Mouse (Mus musculus) liver, adult 2 months (tissue): ENCODE data around the gene Nkx2-5. TPM values are rescaled to one million over a fixed set of nuclear protein-coding genes. Genes with fewer than 3 reads are reported as not detected.
A peak's percentile ranks its signal among the peaks of the same experiment; 100 is the strongest.

Experiments
- DNase-seq: peaks from one replicate; pipeline ENCODE4 v3.0.0-alpha.2; 2011; ENCODE audit warnings: low read depth, low spot score; ENCODE audit errors: extremely low read depth
- H3K27ac ChIP-seq: fragments of 200-500 bp; replicated peaks from 2 replicates; pipeline ENCODE4 v1.5.1; 2012; ENCODE audit warnings: low read depth, mild to moderate bottlenecking, control low read depth, inconsistent platforms, low read length; ENCODE audit not compliant: insufficient read depth
- H3K27me3 ChIP-seq: fragments of 200-500 bp; 2 replicates; pipeline ENCODE4 v1.6.1; 2012; ENCODE audit warnings: mild to moderate bottlenecking, moderate library complexity, low read length, inconsistent platforms; ENCODE audit not compliant: control insufficient read depth, insufficient read depth
- H3K36me3 ChIP-seq: fragments of 200-500 bp; 2 replicates; pipeline ENCODE4 v1.6.1; 2012; ENCODE audit warnings: low read length, inconsistent platforms; ENCODE audit not compliant: control insufficient read depth, insufficient read depth
- H3K4me1 ChIP-seq: fragments of 200-500 bp; 2 replicates; pipeline ENCODE4 v1.6.1; 2011; ENCODE audit warnings: low read length; ENCODE audit not compliant: control insufficient read depth, insufficient read depth
- H3K4me3 ChIP-seq: fragments of 200-500 bp; 2 replicates; pipeline ENCODE4 v1.5.1; 2011; ENCODE audit warnings: low read depth, mild to moderate bottlenecking, control low read depth, low read length, moderate library complexity; ENCODE audit not compliant: insufficient read depth
- H3K79me2 ChIP-seq: fragments of 200-500 bp; 2 replicates; pipeline ENCODE4 v1.6.1; 2012; ENCODE audit warnings: inconsistent platforms, mild to moderate bottlenecking, low read length, moderate library complexity; ENCODE audit not compliant: control insufficient read depth, insufficient read depth
- H3K9ac ChIP-seq: fragments of 200-500 bp; 2 replicates; pipeline ENCODE4 v1.6.1; 2012; ENCODE audit warnings: low read depth, mild to moderate bottlenecking, control low read depth, inconsistent platforms, low read length
- CTCF ChIP-seq: fragments of 200-500 bp; IDR thresholded peaks from 2 replicates; pipeline ENCODE4 v1.5.1; 2011; ENCODE audit warnings: low read depth, low read length, control low read depth
- POLR2A ChIP-seq: fragments of 200-500 bp; IDR thresholded peaks from 2 replicates; pipeline ENCODE4 v1.6.1; 2011; ENCODE audit warnings: low read length, control low read depth; ENCODE audit not compliant: insufficient read depth; ENCODE audit errors: extremely low read depth
- WGBS: fragments of 180-500 bp; shearing (Covaris S2); methylation state at CpG from one replicate; pipeline ENCODE4 v1.1.7; 2018; 5-methylcytosine and 5-hydroxymethylcytosine counted together
- polyA plus RNA-seq: library from polyadenylated mRNA; depleted of rRNA; stranded (reverse); fragments of >200 nt; gene quantifications from 2 replicates; pipeline ENCODE4 v1.2.3, GENCODE M21; 2012; rRNA removed
- total RNA-seq: library from RNA; depleted of rRNA; stranded (reverse); fragments of >200 nt; gene quantifications from 2 replicates; pipeline ENCODE4 v1.2.3, GENCODE M21; 2014; rRNA removed

The Nkx2-5 gene
- total RNA-seq: not detected in 2 replicates
- not detected in 2 replicates for polyA plus RNA-seq

DNA sequence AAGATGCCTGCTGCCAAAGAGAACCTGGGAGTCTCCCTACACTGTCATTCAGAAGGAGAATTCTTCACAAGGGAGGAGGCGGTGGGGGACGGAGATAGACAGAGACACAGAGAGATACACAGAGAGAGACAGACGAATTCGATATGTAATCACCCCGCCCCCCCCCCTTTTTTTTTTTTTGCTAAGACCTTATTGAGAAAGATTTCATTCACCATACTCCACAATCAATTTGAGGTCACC lies at the start of gene Nkx2-5:
Gene Nkx2-5 (minus strand): TSS at position 101 of the 240 bp plus-strand sequence.
- WGBS: 6% methylated on average over 5 of the region's 5 CpGs
- no peak within 1 kb of the TSS for H3K4me3 ChIP-seq
- TF ChIP-seq POLR2A: no peak
- H3K4me1 ChIP-seq: peaks cover 10% of the 10 kb centered on the region
- no peak within 1 kb of the TSS for H3K9ac ChIP-seq
- H3K27ac ChIP-seq: no peak within 1 kb of the TSS
- no peaks in the 10 kb centered on the region for H3K36me3 ChIP-seq
- H3K27me3 ChIP-seq: peaks cover 28% of the 10 kb centered on the region
- DNase-seq: no peak
- no peaks in the 10 kb centered on the region for H3K79me2 ChIP-seq

DNA sequence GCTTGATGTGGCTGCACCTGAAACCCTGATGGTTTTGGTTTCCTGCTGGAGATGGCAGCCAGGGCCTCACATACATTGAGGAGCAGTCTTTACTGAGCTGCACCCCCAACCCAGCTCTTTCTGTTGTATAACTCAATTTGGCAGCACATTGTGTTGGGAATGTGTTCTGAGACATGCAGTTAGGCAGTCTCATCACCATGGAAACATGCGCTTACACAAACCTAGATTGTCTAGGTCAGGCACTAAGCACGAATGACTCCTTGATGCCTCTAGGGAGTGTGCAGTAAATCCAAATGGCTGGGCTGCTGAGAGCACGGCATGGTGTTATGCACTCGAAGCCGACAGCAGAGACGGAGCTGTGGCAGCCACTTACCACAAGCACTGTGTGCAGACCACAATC lies 49.5 kb upstream of the Nkx2-5 start:
- Histone ChIP-seq H3K79me2 (no peaks in the 10 kb centered on the region), H3K4me1 (peaks cover 5% of the 10 kb centered on the region), H3K27me3 (no peaks in the 10 kb centered on the region), H3K27ac (no peak overlapping the region), H3K4me3 (no peak overlapping the region), H3K9ac (no peak overlapping the region), H3K36me3 (no peaks in the 10 kb centered on the region)
- TF ChIP-seq POLR2A (no peak), CTCF (no peak)
- DNase-seq: no peak
- 97% methylated on average over 6 of the region's 6 CpGs for WGBS

DNA sequence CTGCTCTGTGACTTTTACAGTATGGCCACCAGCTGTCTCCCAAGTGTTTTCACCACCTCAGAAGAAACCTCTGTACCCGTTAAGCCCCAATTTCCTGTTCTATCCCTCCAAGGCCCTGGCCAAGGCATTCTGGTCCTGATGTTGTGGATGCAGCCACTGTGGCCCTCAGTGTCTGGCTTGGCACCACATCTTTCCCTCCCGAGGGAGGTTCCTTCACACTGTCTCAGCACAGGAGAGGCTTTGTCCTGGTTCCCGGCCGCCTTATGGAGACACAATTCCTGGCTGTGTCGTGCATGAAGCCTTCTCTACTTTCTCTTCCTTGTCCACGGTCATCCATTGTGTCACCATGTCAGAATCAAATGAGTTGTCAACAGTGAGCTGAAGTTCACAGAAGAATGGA lies 48.7 kb upstream of the Nkx2-5 start:
- Histone ChIP-seq H3K27ac (no peak overlapping the region), H3K27me3 (no peaks in the 10 kb centered on the region), H3K36me3 (no peaks in the 10 kb centered on the region), H3K4me1 (peaks cover 5% of the 10 kb centered on the region), H3K4me3 (no peak overlapping the region), H3K9ac (no peak overlapping the region), H3K79me2 (no peaks in the 10 kb centered on the region)
- WGBS: 86% methylated on average over 6 of the region's 6 CpGs
- TF ChIP-seq CTCF (no peak), POLR2A (no peak)
- DNase-seq: no peak

DNA sequence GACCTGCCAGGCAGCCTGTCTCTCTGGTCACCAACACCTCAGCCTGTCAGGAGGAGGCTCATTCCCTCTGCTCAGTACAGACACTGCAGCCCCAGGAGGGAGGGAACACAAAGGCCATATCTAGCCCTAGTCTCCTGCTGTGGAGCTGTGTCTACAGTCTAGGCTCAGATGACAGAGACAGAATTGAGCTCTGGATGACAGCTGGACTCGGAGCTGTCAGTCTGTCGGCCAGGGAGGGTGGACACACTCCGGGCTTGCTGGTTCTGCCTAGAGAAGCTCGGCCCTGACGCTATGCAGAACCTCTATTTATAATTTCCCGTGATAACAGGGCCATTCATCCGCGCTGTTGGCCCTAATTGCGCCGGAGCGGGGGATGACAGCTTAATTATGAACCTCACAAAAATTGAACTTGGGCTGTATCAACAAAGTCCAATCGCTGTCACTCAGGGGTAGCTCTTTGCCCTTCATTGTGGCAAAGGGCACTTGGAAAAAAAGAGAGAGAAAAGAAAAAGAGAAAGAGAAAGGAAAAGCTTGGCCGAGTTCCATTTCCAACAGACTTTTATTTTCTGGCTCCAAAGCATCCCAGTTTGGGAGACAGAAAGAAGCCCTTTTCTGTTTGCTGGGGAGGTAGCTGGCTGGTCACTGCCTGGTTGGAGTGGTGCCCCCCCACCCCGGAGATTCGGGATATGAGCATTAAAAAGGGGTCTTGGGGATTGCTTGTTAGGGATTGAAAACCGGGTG lies 48.0 kb upstream of the Nkx2-5 start:
- DNase-seq: peak; percentile 48
- Histone ChIP-seq H3K4me3 (peak overlapping the region; percentile 28; the same call in 1 of the 2 replicates), H3K27ac (no peak overlapping the region), H3K4me1 (peaks cover 5% of the 10 kb centered on the region), H3K9ac (peak overlapping the region; percentile 12; the same call in 1 of the 2 replicates), H3K27me3 (no peaks in the 10 kb centered on the region), H3K79me2 (no peaks in the 10 kb centered on the region), H3K36me3 (no peaks in the 10 kb centered on the region)
- 31% methylated on average over 16 of the region's 16 CpGs for WGBS
- TF ChIP-seq CTCF: no peak
- no peak for TF ChIP-seq POLR2A

DNA sequence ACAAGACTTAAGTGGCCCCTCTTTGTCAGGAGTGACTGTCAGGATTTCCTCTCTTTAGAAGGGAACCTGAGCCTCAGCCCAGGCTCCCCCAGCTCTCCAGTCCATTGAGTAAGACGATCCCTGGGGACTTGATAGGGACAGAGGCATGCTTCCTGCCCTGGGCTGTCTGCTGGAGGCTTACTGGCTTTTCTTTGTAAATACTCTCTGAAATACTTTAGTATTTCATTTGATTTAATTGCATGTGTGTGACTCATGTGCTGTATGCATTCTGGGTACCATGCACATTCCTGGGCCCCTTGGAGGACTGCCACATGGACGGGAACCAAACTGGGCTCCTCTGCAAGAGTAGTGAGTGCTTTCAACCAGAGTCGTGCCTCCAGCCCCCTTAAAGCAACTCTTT lies 43.1 kb upstream of the Nkx2-5 start:
- DNase-seq: no peak
- H3K4me1 ChIP-seq: peaks cover 11% of the 10 kb centered on the region
- no peak overlapping the region for H3K9ac ChIP-seq
- WGBS: 47% methylated on average over 3 of the region's 3 CpGs
- no peak overlapping the region for H3K4me3 ChIP-seq
- no peaks in the 10 kb centered on the region for H3K79me2 ChIP-seq
- no peaks in the 10 kb centered on the region for H3K36me3 ChIP-seq
- no peak overlapping the region for H3K27ac ChIP-seq
- no peaks in the 10 kb centered on the region for H3K27me3 ChIP-seq
- TF ChIP-seq POLR2A: no peak
- no peak for TF ChIP-seq CTCF

DNA sequence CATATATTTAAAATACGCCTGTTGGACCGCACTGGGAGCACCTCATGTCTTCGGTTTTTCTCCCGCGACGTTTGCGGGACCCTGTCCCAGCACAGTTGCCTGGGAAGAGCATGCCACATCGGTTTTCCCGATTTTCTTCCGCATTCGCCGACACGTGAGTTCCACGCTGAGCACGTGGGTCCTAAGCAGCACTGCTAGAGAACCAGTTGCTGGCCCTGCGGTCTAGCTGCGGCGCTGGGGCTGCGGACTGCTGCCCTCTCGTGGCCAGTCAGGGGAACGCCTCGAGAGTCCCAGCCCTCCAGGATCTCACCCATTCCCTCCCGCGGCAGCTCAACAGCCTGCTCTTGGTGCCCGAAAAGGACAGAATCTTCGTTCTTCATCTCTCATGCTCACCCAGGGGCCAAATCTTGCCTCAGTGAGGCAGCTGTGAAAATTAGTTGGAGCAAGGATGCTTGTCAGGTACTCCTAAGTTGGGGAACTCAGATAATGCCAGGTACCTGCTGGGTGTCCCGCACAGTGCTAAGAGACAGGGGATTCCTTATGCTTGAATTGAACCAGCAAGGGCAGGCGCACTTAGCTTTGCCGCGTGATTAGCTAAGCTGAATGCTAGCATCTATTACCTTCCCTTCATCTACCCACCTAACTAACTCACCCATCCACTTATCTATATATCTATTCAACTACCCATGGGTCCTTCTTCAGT lies 41.4 kb upstream of the Nkx2-5 start:
- Histone ChIP-seq H3K27me3 (no peaks in the 10 kb centered on the region), H3K9ac (no peak overlapping the region), H3K79me2 (no peaks in the 10 kb centered on the region), H3K4me3 (peak overlapping the region; percentile 3), H3K36me3 (no peaks in the 10 kb centered on the region), H3K27ac (no peak overlapping the region), H3K4me1 (peaks cover 6% of the 10 kb centered on the region)
- TF ChIP-seq CTCF (peak; percentile 98), POLR2A (no peak)
- DNase-seq: peak; percentile 77
- WGBS: 10% methylated on average over 30 of the region's 30 CpGs
